Mouse (Mus musculus) midbrain, embryonic 11.5 days (tissue): ENCODE results near the gene Cdh12. TPM values are rescaled to one million over a fixed set of nuclear protein-coding genes. Genes with fewer than 3 reads are reported as not detected.

Experiments
- ATAC-seq: fragments of 200-750 bp; cut with Nextera tagmentation; 2 replicates; pipeline ENCODE4 v1.8.0; 2017; ENCODE audit warnings: moderate TSS enrichment, moderate library complexity; ENCODE audit not compliant: low FRiP score
- DNase-seq: peaks from one replicate; pipeline ENCODE4 v3.0.0; 2015; ENCODE audit warnings: low spot score; ENCODE audit errors: missing footprints
- H3K27ac ChIP-seq: fragments of 300-500 bp; sonication (generic); 2 replicates; pipeline ENCODE4 v1.5.1; 2014; ENCODE audit warnings: low read depth, low read length
- H3K27me3 ChIP-seq: fragments of 300-500 bp; sonication (generic); 2 replicates; pipeline ENCODE4 v1.6.1; 2014; ENCODE audit warnings: mild to moderate bottlenecking, low read length, moderate library complexity, mixed read lengths; ENCODE audit not compliant: control insufficient read depth, insufficient read depth
- H3K36me3 ChIP-seq: fragments of 300-500 bp; sonication (generic); 2 replicates; pipeline ENCODE4 v1.6.1; 2014; ENCODE audit warnings: mild to moderate bottlenecking, low read length, moderate library complexity, mixed read lengths; ENCODE audit not compliant: control insufficient read depth, insufficient read depth
- H3K4me1 ChIP-seq: fragments of 300-500 bp; sonication (generic); 2 replicates; pipeline ENCODE4 v1.6.1; 2014; ENCODE audit warnings: low read length; ENCODE audit not compliant: control insufficient read depth, insufficient read depth
- H3K4me2 ChIP-seq: fragments of 300-500 bp; sonication (generic); 2 replicates; pipeline ENCODE4 v1.6.1; 2014; ENCODE audit warnings: mild to moderate bottlenecking, moderate library complexity
- H3K4me3 ChIP-seq: fragments of 300-500 bp; sonication (generic); 2 replicates; pipeline ENCODE4 v1.5.1; 2014; ENCODE audit warnings: low read depth, low read length
- H3K9ac ChIP-seq: fragments of 300-500 bp; sonication (generic); 2 replicates; pipeline ENCODE4 v1.6.1; 2014; ENCODE audit warnings: low read length
- H3K9me3 ChIP-seq: fragments of 300-500 bp; sonication (generic); 2 replicates; pipeline ENCODE4 v1.6.1; 2016; ENCODE audit warnings: low read length; ENCODE audit not compliant: control insufficient read depth
- WGBS: fragments of 180-500 bp; shearing (Covaris S2); extraction: QIAGEN DNeasy Blood & Tissue Kit; methylation state at CpG from one replicate; pipeline ENCODE4 v1.1.7; 2014; 5-methylcytosine and 5-hydroxymethylcytosine counted together
- polyA plus RNA-seq: library from polyadenylated mRNA; unstranded; fragments of >200 nt; fragmentation: Nextera tagmentation; extraction: Ambion mirVana; gene quantifications from 2 replicates; pipeline ENCODE4 v1.2.1, GENCODE M21; 2014

The Cdh12 gene
- polyA plus RNA-seq, result 0.61 and 1.3 TPM in 2 replicates

DNA sequence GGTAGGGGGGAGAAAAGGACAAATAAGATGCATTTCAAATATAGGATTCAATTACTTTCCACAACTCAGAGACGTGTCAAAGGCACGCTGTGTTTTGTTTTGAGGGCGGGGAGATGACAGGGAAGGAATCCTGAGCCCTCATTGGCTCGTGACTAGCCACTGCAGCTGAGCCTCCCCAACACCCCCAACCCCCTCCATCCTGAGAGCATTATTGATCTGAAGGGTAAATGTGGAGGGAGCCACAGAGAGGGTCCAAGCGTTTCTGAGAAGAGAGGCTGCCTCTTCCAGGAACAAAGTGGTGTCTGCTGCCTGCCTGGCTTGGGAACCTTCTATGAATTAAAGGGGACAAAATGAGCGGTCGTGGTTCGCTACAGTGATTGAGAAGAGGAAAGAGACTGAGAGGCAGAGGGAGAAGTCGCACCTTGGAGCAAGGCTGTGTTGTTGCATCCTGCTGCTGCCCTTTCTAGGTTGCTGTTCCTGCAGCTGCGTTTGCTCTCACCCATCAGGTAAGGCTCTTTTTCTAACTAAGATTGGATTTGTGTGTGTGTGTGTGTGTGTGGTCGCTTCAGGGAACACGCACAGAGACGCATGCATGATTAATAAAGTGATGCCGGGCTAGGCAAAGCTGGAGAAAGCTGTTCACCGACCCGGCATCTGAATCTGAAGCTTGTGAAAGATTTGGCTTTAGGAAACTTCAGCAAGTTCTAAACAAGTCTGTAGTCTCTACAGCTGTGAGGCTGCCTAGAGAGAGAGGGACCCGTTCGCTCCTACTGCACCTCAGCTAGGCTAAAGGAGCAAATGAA, at the start of gene Cdh12:
Gene Cdh12 (plus strand): TSS at position 405 of the 803 bp plus-strand sequence.
- 5% methylated on average over 18 of the region's 18 CpGs for WGBS
- ATAC-seq, result peak; percentile 95
- H3K9me3 ChIP-seq, result no peaks in the 10 kb centered on the region

DNA sequence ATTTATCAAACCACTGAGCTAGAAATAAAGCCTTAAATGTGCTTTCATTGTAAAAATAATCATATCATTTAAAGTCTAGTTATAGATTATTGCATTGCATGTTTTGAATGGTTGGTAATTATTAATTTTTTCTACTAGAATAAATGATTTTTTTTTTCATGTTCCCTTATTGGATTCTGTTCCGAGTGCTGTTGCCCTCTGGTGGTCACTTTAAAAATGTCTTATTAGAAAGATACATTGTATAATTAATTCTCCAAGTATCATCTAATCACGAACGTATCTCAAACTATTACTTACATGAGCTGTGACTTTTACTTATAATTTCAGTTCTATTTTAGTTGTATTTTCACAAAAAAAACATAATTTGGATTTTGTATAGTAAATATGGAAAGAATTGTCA, 45.5 kb upstream of the Cdh12 start:
- no peak for DNase-seq
- Histone ChIP-seq H3K27me3 (no peaks in the 10 kb centered on the region), H3K4me1 (no peaks in the 10 kb centered on the region)

More for the DNA sequence above, at the start of gene Cdh12:
- no peaks in the 10 kb centered on the region; the same call in 1 of the 2 replicates for H3K4me1 ChIP-seq
- peak within 1 kb of the TSS; percentile 55 for H3K9ac ChIP-seq
- peak; percentile 96 for DNase-seq
- H3K27ac ChIP-seq, result no peak within 1 kb of the TSS
- H3K4me3 ChIP-seq, result peak within 1 kb of the TSS; percentile 38
- no peaks in the 10 kb centered on the region for H3K36me3 ChIP-seq
- peak within 1 kb of the TSS; percentile 64 for H3K4me2 ChIP-seq
- no peaks in the 10 kb centered on the region for H3K27me3 ChIP-seq

DNA sequence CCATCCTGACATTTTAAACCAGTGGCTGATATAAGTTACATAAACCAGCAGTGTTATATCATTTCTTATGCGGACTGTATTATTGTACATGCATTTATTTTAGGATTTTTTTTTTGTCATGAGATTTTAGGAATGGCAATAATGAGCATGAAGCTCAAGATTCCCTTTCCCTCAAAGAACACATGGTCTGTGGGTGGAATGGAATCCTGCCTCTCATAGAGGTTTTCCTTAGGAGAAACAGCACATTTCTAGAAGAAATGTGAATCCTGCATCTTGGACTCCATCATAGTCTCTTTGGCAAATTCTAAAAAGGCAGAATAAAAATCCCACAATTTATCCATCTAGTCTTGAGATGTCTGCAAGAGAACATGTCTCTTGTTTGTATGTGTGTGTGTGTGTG, 35.7 kb upstream of the Cdh12 start:
- Histone ChIP-seq H3K4me1 (no peaks in the 10 kb centered on the region), H3K9ac (no peak overlapping the region), H3K36me3 (no peaks in the 10 kb centered on the region), H3K9me3 (no peaks in the 10 kb centered on the region), H3K4me2 (no peak overlapping the region), H3K27me3 (no peaks in the 10 kb centered on the region), H3K4me3 (no peak overlapping the region), H3K27ac (no peak overlapping the region)
- WGBS, result 94% methylated on average over 1 of the region's 1 CpGs
- DNase-seq (no peak), ATAC-seq (no peak)

More for the DNA sequence above, 45.5 kb upstream of the Cdh12 start:
- Histone ChIP-seq H3K9ac (no peak overlapping the region), H3K36me3 (no peaks in the 10 kb centered on the region), H3K4me3 (no peak overlapping the region), H3K27ac (no peak overlapping the region), H3K9me3 (no peaks in the 10 kb centered on the region), H3K4me2 (no peak overlapping the region)
- 57% methylated on average over 3 of the region's 3 CpGs for WGBS
- ATAC-seq, result no peak

DNA sequence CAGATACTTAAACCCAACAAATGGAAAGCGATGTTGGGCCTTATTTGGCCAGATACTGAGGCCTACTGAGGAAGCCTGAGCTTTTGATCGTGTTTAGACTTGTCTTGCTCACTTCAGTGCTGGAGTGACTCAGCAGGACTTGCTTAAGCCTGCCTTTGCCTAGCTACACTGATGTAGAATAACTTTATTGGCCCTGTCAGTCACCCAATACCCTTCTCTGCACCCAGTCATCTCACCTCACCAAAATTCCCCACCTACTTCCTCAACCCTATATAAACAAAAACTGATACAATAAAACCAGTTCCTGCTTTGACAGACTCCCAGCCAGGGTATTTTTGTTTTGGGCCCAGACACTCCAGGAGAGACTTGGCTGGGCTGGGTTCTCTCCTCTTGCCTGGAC, 12.7 kb upstream of the Cdh12 start:
- H3K9ac ChIP-seq, result no peak overlapping the region
- WGBS, result 46% methylated on average over 2 of the region's 2 CpGs
- no peaks in the 10 kb centered on the region for H3K4me1 ChIP-seq
- no peak overlapping the region for H3K4me2 ChIP-seq
- H3K27me3 ChIP-seq, result no peaks in the 10 kb centered on the region
- no peak for ATAC-seq
- DNase-seq, result no peak
- H3K36me3 ChIP-seq, result no peaks in the 10 kb centered on the region
- no peak overlapping the region for H3K4me3 ChIP-seq
- H3K27ac ChIP-seq, result no peak overlapping the region
- no peaks in the 10 kb centered on the region for H3K9me3 ChIP-seq

DNA sequence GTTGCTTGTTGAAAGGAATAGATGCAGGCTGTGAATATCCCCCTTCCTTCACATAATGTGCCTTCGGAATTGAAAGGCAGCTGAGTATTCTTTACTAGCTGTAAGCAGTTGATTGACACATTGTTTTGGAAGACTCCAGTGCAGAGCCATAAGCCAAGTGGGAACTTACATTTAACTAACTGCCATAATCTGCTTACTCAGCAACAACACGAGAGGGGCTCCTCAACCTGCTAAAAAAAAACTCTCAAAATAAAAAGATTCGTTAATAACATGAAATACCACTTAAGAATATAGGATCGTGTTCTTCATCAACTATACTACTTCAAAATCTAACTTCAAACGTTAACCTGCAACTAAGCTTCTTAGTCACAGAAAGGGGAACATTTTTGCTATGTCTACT, 1.5 kb downstream of the Cdh12 start:
- no peak overlapping the region for H3K9ac ChIP-seq
- ATAC-seq (no peak), DNase-seq (no peak)
- no peak overlapping the region for H3K4me3 ChIP-seq
- no peaks in the 10 kb centered on the region for H3K27me3 ChIP-seq
- H3K36me3 ChIP-seq, result no peaks in the 10 kb centered on the region
- H3K9me3 ChIP-seq, result no peaks in the 10 kb centered on the region
- H3K4me2 ChIP-seq, result no peak overlapping the region
- 60% methylated on average over 5 of the region's 5 CpGs for WGBS
- no peak overlapping the region for H3K27ac ChIP-seq
- H3K4me1 ChIP-seq, result no peaks in the 10 kb centered on the region; the same call in 1 of the 2 replicates

DNA sequence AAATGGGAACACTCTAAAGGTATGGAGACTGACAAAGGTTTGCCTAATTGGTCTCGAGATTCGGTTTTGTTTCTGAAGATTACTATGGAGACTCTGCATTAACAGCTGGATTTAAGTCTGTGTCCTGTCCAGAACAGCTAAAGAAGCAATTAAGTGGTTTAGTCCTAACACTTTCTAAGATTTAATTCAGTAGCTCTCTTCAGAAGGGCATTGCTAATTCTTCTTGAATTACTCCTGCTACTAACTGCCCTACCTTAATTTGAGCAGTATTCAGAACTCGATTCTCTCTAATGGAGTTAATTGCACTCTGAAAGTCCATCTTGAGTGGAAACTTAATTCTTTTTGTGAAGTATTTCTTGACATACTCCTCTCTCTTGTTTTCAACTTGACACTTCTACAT, 9.4 kb downstream of the Cdh12 start:
- ATAC-seq (no peak), DNase-seq (no peak)
- 75% methylated on average over 3 of the region's 3 CpGs for WGBS
- Histone ChIP-seq H3K9ac (no peak overlapping the region), H3K27me3 (no peaks in the 10 kb centered on the region), H3K4me3 (no peak overlapping the region), H3K4me2 (no peak overlapping the region), H3K4me1 (no peaks in the 10 kb centered on the region), H3K27ac (no peak overlapping the region), H3K9me3 (no peaks in the 10 kb centered on the region), H3K36me3 (no peaks in the 10 kb centered on the region)

DNA sequence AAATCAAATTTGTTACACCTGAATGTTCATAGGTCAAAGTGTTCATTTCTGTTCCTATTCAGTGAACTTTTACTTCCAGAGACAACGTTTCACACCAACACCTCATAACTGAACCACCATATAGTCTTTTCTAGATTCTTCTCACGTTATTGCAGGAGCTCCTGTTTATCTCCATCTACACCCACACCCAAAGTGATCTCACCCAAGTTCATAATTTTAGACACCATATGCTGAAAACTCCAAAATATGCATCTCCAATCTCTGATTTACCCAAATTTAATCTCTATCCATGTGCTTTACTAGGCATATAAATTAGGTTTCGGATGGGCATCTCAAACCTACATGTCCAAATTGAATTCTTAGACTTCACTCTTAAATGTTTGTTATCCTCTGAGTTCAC, 13.4 kb downstream of the Cdh12 start:
- WGBS, result 81% methylated on average over 3 of the region's 3 CpGs
- H3K4me1 ChIP-seq, result no peaks in the 10 kb centered on the region
- no peak for ATAC-seq
- H3K27me3 ChIP-seq, result no peaks in the 10 kb centered on the region
- no peak overlapping the region for H3K4me3 ChIP-seq
- no peaks in the 10 kb centered on the region for H3K9me3 ChIP-seq
- no peaks in the 10 kb centered on the region for H3K36me3 ChIP-seq
- no peak overlapping the region for H3K27ac ChIP-seq
- no peak for DNase-seq
- H3K9ac ChIP-seq, result no peak overlapping the region
- H3K4me2 ChIP-seq, result no peak overlapping the region

DNA sequence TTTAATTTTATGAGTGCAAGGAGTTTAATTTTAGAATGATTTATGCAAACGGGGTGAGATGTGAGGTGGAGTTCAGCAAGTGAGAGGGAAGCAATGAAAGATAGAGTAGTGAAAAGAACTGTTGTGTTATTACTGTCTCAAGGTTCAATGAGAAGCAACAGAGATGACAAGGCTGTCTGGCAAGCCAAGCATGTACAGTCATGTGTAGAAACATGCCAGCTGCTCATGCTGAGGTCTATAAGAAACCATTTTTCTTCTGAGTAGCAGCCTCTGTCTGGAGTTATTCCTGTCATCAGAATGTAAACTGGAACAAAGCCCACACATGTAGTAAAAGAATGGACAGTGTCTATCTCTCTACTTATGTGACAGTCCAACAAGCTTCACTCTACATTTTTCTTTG, 14.5 kb downstream of the Cdh12 start:
- Histone ChIP-seq H3K4me1 (no peaks in the 10 kb centered on the region), H3K9ac (no peak overlapping the region), H3K4me3 (no peak overlapping the region), H3K9me3 (no peaks in the 10 kb centered on the region), H3K27ac (no peak overlapping the region), H3K27me3 (no peaks in the 10 kb centered on the region), H3K4me2 (no peak overlapping the region), H3K36me3 (no peaks in the 10 kb centered on the region)
- no peak for DNase-seq
- 89% methylated on average over 1 of the region's 1 CpGs for WGBS
- ATAC-seq, result no peak

DNA sequence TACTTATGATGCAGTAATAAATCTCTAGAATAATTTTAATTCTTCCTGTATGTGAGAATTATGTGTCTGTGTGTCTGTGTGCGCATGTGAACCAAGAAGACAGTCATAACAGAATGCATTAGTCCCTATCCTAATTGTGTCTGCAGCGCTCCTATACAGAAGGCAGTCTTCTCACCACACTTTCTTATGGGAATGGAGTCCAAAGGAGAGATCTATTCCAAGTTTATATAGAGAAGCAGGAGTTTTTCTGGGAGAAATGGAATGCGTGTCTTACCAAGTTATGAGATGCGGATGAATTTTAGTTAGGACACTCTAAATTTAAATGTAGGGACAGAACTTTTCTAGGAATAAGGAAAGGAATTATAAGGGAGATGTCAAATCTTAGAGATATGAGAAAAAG, 101.9 kb downstream of the Cdh12 start:
- no peaks in the 10 kb centered on the region for H3K36me3 ChIP-seq

More for the DNA sequence above, 101.9 kb downstream of the Cdh12 start:
- 92% methylated on average over 4 of the region's 4 CpGs for WGBS
- Histone ChIP-seq H3K9me3 (no peaks in the 10 kb centered on the region), H3K4me3 (no peak overlapping the region), H3K27me3 (no peaks in the 10 kb centered on the region), H3K9ac (no peak overlapping the region), H3K27ac (no peak overlapping the region), H3K4me2 (no peak overlapping the region), H3K4me1 (no peaks in the 10 kb centered on the region)
- DNase-seq (no peak), ATAC-seq (no peak)
